Mouse (Mus musculus): ENCODE data around the gene Abhd5.

Abhd5 gene

GRCm38 (mm10) chr9:122347882-122348281, 3.5 kb upstream of the Abhd5 start:
- DNase-seq (ENCODE audit: low spot score), result no peak

GRCm38 (mm10) chr9:122349286-122349685, 2.1 kb upstream of the Abhd5 start:
- DNase-seq (ENCODE audit: low spot score), result no peak

- peak; percentile 66 for DNase-seq (ENCODE audit: low spot score)
Observed at GRCm38 (mm10) chr9:122350396-122351130, 845 bp upstream of the Abhd5 start.

- no peak for DNase-seq (ENCODE audit: low spot score)
Observed at GRCm38 (mm10) chr9:122352025-122352392, 601 bp downstream of the Abhd5 start.

- DNase-seq (ENCODE audit: low spot score), result no peak
Observed at GRCm38 (mm10) chr9:122352911-122353310, 1.5 kb downstream of the Abhd5 start.

- DNase-seq (ENCODE audit: low spot score), result no peak
Observed at GRCm38 (mm10) chr9:122354240-122354639, 2.8 kb downstream of the Abhd5 start.

GRCm38 (mm10) chr9:122357073-122357472, 5.7 kb downstream of the Abhd5 start:
- DNase-seq (ENCODE audit: low spot score), result peak; percentile 36

- DNase-seq (ENCODE audit: low spot score), result no peak
Observed at GRCm38 (mm10) chr9:122357626-122358025, 6.2 kb downstream of the Abhd5 start.

GRCm38 (mm10) chr9:122364171-122364570, 12.8 kb downstream of the Abhd5 start:
- DNase-seq (ENCODE audit: low spot score), result no peak

GRCm38 (mm10) chr9:122370292-122370794, 18.9 kb downstream of the Abhd5 start:
- no peak for DNase-seq (ENCODE audit: low spot score)

GRCm38 (mm10) chr9:122372506-122372905, 21.1 kb downstream of the Abhd5 start:
- no peak for DNase-seq (ENCODE audit: low spot score)

- DNase-seq (ENCODE audit: low spot score), result no peak
Observed at GRCm38 (mm10) chr9:122372991-122373390, 21.6 kb downstream of the Abhd5 start.

- DNase-seq (ENCODE audit: low spot score), result no peak
Observed at GRCm38 (mm10) chr9:122378986-122379385, 27.6 kb downstream of the Abhd5 start.

- DNase-seq (ENCODE audit: low spot score), result no peak
Observed at GRCm38 (mm10) chr9:122380959-122381358, 29.6 kb downstream of the Abhd5 start.

- DNase-seq (ENCODE audit: low spot score), result no peak
Observed at GRCm38 (mm10) chr9:122382006-122382405, 30.6 kb downstream of the Abhd5 start.

GRCm38 (mm10) chr9:122386015-122386414, 34.6 kb downstream of the Abhd5 start:
- DNase-seq (ENCODE audit: low spot score), result no peak

- DNase-seq (ENCODE audit: low spot score), result no peak
Observed at GRCm38 (mm10) chr9:122389287-122389920, 38.0 kb downstream of the Abhd5 start.

GRCm38 (mm10) chr9:122395816-122396215, 44.4 kb downstream of the Abhd5 start:
- no peak for DNase-seq (ENCODE audit: low spot score)

GRCm38 (mm10) chr9:122397156-122397555, 45.7 kb downstream of the Abhd5 start:
- no peak for DNase-seq (ENCODE audit: low spot score)

GRCm38 (mm10) chr9:122398746-122399145, 47.3 kb downstream of the Abhd5 start:
- no peak for DNase-seq (ENCODE audit: low spot score)

GRCm38 (mm10) chr9:122401239-122401638, 49.8 kb downstream of the Abhd5 start:
- no peak for DNase-seq (ENCODE audit: low spot score)

- DNase-seq (ENCODE audit: low spot score), result no peak
Observed at GRCm38 (mm10) chr9:122410437-122411175, 59.2 kb downstream of the Abhd5 start.

GRCm38 (mm10) chr9:122414648-122415047, 63.2 kb downstream of the Abhd5 start:
- no peak for DNase-seq (ENCODE audit: low spot score)

Measured in lung, postnatal 25 days (tissue).